Mouse (Mus musculus) liver, postnatal 0 days (tissue): ENCODE measurements at regions not wholly inside any gene's neighbourhood (a gene's known extent, or its start where the extent isn't known, plus 50 kb on each side); places are given as distances from the start of the nearest gene placed in this dataset.
A peak's percentile ranks its signal among the peaks of the same experiment; 100 is the strongest.

ENCODE experiments used
- ATAC-seq: fragments of 200-750 bp; cut with Nextera tagmentation; 2 replicates; pipeline ENCODE4 v1.8.0; 2017; ENCODE audit warnings: mild to moderate bottlenecking, moderate library complexity
- DNase-seq: peaks from one replicate; pipeline ENCODE4 v3.0.0-alpha.2; 2016
- H3K27ac ChIP-seq: fragments of 300-500 bp; sonication (generic); 2 replicates; pipeline ENCODE4 v1.5.1; 2014; ENCODE audit warnings: antibody characterized with exemption, moderate library complexity, mild to moderate bottlenecking, low read depth
- H3K27me3 ChIP-seq: fragments of 300-500 bp; sonication (generic); 2 replicates; pipeline ENCODE4 v1.6.1; 2014; ENCODE audit warnings: low read length, control low read depth, mixed read lengths; ENCODE audit not compliant: insufficient read depth
- H3K36me3 ChIP-seq: fragments of 300-500 bp; sonication (generic); replicated peaks from 2 replicates; pipeline ENCODE4 v1.6.1; 2014; ENCODE audit warnings: mild to moderate bottlenecking, control low read depth, low read length, moderate library complexity, mixed read lengths; ENCODE audit not compliant: insufficient read depth
- H3K4me1 ChIP-seq: fragments of 300-500 bp; sonication (generic); 2 replicates; pipeline ENCODE4 v1.6.1; 2014; ENCODE audit warnings: antibody characterized with exemption, mild to moderate bottlenecking, control low read depth; ENCODE audit not compliant: insufficient read depth
- H3K4me2 ChIP-seq: fragments of 300-500 bp; sonication (generic); 2 replicates; pipeline ENCODE4 v1.6.1; 2014; ENCODE audit warnings: low read depth, mild to moderate bottlenecking, low read length, moderate library complexity, mixed read lengths
- H3K4me3 ChIP-seq: fragments of 300-500 bp; sonication (generic); 2 replicates; pipeline ENCODE4 v1.5.1; 2014; ENCODE audit warnings: low read depth, low read length
- H3K9ac ChIP-seq: fragments of 300-500 bp; sonication (generic); replicated peaks from 2 replicates; pipeline ENCODE4 v1.6.1; 2014; ENCODE audit warnings: mild to moderate bottlenecking, moderate library complexity
- H3K9me3 ChIP-seq: fragments of 300-500 bp; sonication (generic); 2 replicates; pipeline ENCODE4 v1.6.1; 2016; ENCODE audit warnings: mild to moderate bottlenecking, control low read depth, low read length, mixed read lengths
- CTCF ChIP-seq: sonication (generic); IDR thresholded peaks from 2 replicates; pipeline ENCODE4 v1.5.1; 2016; ENCODE audit warnings: antibody characterized with exemption, low read depth
- EP300 ChIP-seq: IDR thresholded peaks from 2 replicates; pipeline ENCODE4 v1.6.1; 2016; ENCODE audit warnings: antibody characterized with exemption, low read depth, mild to moderate bottlenecking
- WGBS: fragments of 180-500 bp; shearing (Covaris S2); extraction: QIAGEN DNeasy Blood & Tissue Kit; methylation state at CpG from one replicate; pipeline ENCODE4 v1.1.7; 2014; ENCODE audit not compliant: insufficient replicate concordance; 5-methylcytosine and 5-hydroxymethylcytosine counted together

- TF ChIP-seq CTCF (no peak), EP300 (no peak)
- WGBS: 81% methylated on average over 7 of the region's 7 CpGs
- Histone ChIP-seq H3K27ac (no peak overlapping the region), H3K36me3 (no peaks in the 10 kb centered on the region), H3K9me3 (no peaks in the 10 kb centered on the region), H3K4me3 (no peak overlapping the region), H3K27me3 (no peaks in the 10 kb centered on the region), H3K9ac (no peak overlapping the region), H3K4me2 (no peak overlapping the region), H3K4me1 (no peaks in the 10 kb centered on the region)
- ATAC-seq (no peak), DNase-seq (no peak)
Observed at GRCm38 (mm10) chr2:72779268-72780163, 200.7 kb downstream of the Sp3 start.

- WGBS: 84% methylated on average over 15 of the region's 15 CpGs
- Histone ChIP-seq H3K9me3 (no peaks in the 10 kb centered on the region), H3K36me3 (no peaks in the 10 kb centered on the region), H3K4me2 (no peak overlapping the region), H3K4me1 (peaks cover 7% of the 10 kb centered on the region; the same call in 1 of the 2 replicates), H3K27ac (no peak overlapping the region), H3K9ac (no peak overlapping the region), H3K27me3 (no peaks in the 10 kb centered on the region), H3K4me3 (no peak overlapping the region)
- no peak for DNase-seq
- ATAC-seq: no peak
- TF ChIP-seq CTCF (no peak), EP300 (no peak)
Observed at GRCm38 (mm10) chr2:72781369-72782275, 198.6 kb downstream of the Sp3 start.

GRCm38 (mm10) chr2:72782355-72782754, 197.9 kb downstream of the Sp3 start:
- Histone ChIP-seq H3K4me3 (no peak overlapping the region), H3K27ac (peak overlapping the region; percentile 39; the same call in 1 of the 2 replicates), H3K9me3 (no peaks in the 10 kb centered on the region), H3K36me3 (no peaks in the 10 kb centered on the region), H3K27me3 (no peaks in the 10 kb centered on the region), H3K9ac (no peak overlapping the region), H3K4me1 (peaks cover 7% of the 10 kb centered on the region; the same call in 1 of the 2 replicates), H3K4me2 (no peak overlapping the region)
- 0 out of 2 replicates have a peak, but pooled peaks have one; percentile 22 for ATAC-seq
- TF ChIP-seq EP300: no peak
- TF ChIP-seq CTCF: no peak
- peak; percentile 37 for DNase-seq
- WGBS: 56% methylated on average over 7 of the region's 7 CpGs

- DNase-seq (peak; percentile 36), ATAC-seq (peak; percentile 97)
- peak overlapping the region; percentile 88 for H3K27ac ChIP-seq
- peaks cover 7% of the 10 kb centered on the region; the same call in 1 of the 2 replicates for H3K4me1 ChIP-seq
- no peak overlapping the region for H3K9ac ChIP-seq
- H3K4me3 ChIP-seq: no peak overlapping the region
- TF ChIP-seq EP300: peak; percentile 63; the same call in 1 of the 2 replicates
- TF ChIP-seq CTCF: no peak
- WGBS: 56% methylated on average over 8 of the region's 8 CpGs
- no peaks in the 10 kb centered on the region for H3K27me3 ChIP-seq
- H3K9me3 ChIP-seq: no peaks in the 10 kb centered on the region
- no peaks in the 10 kb centered on the region for H3K36me3 ChIP-seq
- no peak overlapping the region for H3K4me2 ChIP-seq
Observed at GRCm38 (mm10) chr2:72785365-72786043, 194.7 kb downstream of the Sp3 start.

- H3K36me3 ChIP-seq: no peaks in the 10 kb centered on the region
- 48% methylated on average over 5 of the region's 5 CpGs for WGBS
- no peak overlapping the region for H3K4me3 ChIP-seq
- no peak for TF ChIP-seq CTCF
- no peak for TF ChIP-seq EP300
- no peaks in the 10 kb centered on the region for H3K9me3 ChIP-seq
- no peak overlapping the region for H3K4me2 ChIP-seq
- DNase-seq: peak; percentile 16
- H3K27me3 ChIP-seq: no peaks in the 10 kb centered on the region
- no peak overlapping the region for H3K9ac ChIP-seq
- H3K4me1 ChIP-seq: peaks cover 7% of the 10 kb centered on the region; the same call in 1 of the 2 replicates
- H3K27ac ChIP-seq: peak overlapping the region; percentile 88
- ATAC-seq: peak; percentile 58
Observed at GRCm38 (mm10) chr2:72786044-72786737, 194.1 kb downstream of the Sp3 start.
